Comparison of ENCODE assay signal across 22 mouse cellular contexts in the genomic region with DNA sequence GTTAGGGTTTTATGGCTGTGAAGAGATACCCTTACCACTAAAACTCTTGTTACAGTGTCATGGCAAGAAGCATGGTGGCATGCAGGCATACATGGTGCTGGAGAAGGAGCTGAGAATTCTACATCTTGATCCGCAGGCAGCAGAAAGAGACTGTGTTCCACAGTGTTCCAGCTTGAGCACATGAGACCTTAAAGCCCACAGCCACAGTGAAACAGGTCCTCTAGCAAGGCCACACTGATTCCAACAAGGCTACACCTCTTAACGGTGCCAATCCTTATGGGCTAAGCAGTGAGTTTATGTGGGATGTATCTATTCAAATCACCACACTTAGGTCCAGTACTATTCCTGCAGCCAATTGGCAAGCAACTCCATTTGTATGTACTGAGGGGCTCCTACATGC. TPM values are rescaled to one million over a fixed set of nuclear protein-coding genes. Genes with fewer than 3 reads are reported as not detected.
DNase-seq lines count a peak whose midpoint lies in the region; ATAC-seq and TF ChIP-seq lines count a peak whose summit lies in the region.
"Had no signal": no experiment of that assay in that cellular context is flagged by ENCODE, and none has a peak within 500 bp of the region (broad histone marks: within the 10 kb centered on the region; RNA-seq: fewer than 3 reads in every experiment).

No protein-coding gene starts in this region.

- no peak overlapping the region for H3K4me2 ChIP-seq in liver, postnatal 0 days (ENCODE audit: low read depth, low read length)
- no peak overlapping the region for H3K4me2 ChIP-seq in liver, embryonic 12.5 days
- H3K4me2 ChIP-seq in lung, postnatal 0 days (replicated peaks; ENCODE audit: low read depth, low read length), result no peak overlapping the region
- H3K4me2 ChIP-seq: forebrain, embryonic 13.5 days; hindbrain, embryonic 12.5 days; hindbrain, embryonic 15.5 days had no signal

- no peak for TF ChIP-seq EP300 in liver, postnatal 0 days (IDR thresholded peaks at IDR 0.05; ENCODE audit: low read depth)
- TF ChIP-seq EP300 in lung, postnatal 0 days (IDR thresholded peaks at IDR 0.05), result no peak

- no peaks in the 10 kb centered on the region for H3K9me3 ChIP-seq in liver, postnatal 0 days (ENCODE audit: low read length)
- no peaks in the 10 kb centered on the region for H3K9me3 ChIP-seq in liver, embryonic 12.5 days (replicated peaks)
- no peaks in the 10 kb centered on the region for H3K9me3 ChIP-seq in lung, postnatal 0 days (ENCODE audit: low read length)
- H3K9me3 ChIP-seq: forebrain, embryonic 10.5 days; forebrain, embryonic 13.5 days; heart, embryonic 10.5 days; hindbrain, embryonic 12.5 days; hindbrain, embryonic 15.5 days had no signal

- ATAC-seq in liver, postnatal 0 days, result no peak
- ATAC-seq in liver, embryonic 12.5 days, result no peak
- no peak for ATAC-seq in lung, postnatal 0 days
- ATAC-seq: CD4-positive, CD25-positive, alpha-beta regulatory T cell, adult 4 months; forebrain, embryonic 13.5 days; forebrain, embryonic 16.5 days had no signal

- TF ChIP-seq CTCF in kidney, adult 2 months (conservative IDR thresholded peaks at IDR 0.05; ENCODE audit: insufficient read depth, insufficient read length, low read depth, low read length), result no peak
- TF ChIP-seq CTCF in liver, postnatal 0 days (IDR thresholded peaks at IDR 0.05; ENCODE audit: low read depth), result no peak
- TF ChIP-seq CTCF in lung, postnatal 0 days (IDR thresholded peaks at IDR 0.05), result no peak
- no peak for TF ChIP-seq CTCF in cortical plate, adult 2 months (IDR thresholded peaks at IDR 0.05; ENCODE audit: extremely low read depth, insufficient read depth, low read length)

- no peak for DNase-seq in kidney, adult 2 months
- no peak for DNase-seq in kidney, postnatal 14 days
- DNase-seq in liver, postnatal 0 days, result no peak
- DNase-seq in lung, postnatal 0 days (ENCODE audit: low spot score), result no peak
- DNase-seq in lung, postnatal 14 days, result no peak
- DNase-seq in right cerebral cortex, postnatal 14 days, result no peak
- DNase-seq: adrenal gland, adult 2 months; cerebellum, adult 8-10 months; cerebellum, postnatal 10 days; cerebellum, postnatal 36 days; gastrocnemius, postnatal 25 days had no signal

- no peaks in the 10 kb centered on the region for H3K27me3 ChIP-seq in kidney, adult 2 months (replicated peaks; ENCODE audit: control insufficient read depth, insufficient read depth, low read length)
- peaks cover 13% of the 10 kb centered on the region for H3K27me3 ChIP-seq in liver, postnatal 0 days (ENCODE audit: insufficient read depth, low read length)
- peaks cover 55% of the 10 kb centered on the region for H3K27me3 ChIP-seq in liver, embryonic 12.5 days (replicated peaks)
- no peaks in the 10 kb centered on the region for H3K27me3 ChIP-seq in lung, postnatal 0 days (replicated peaks; ENCODE audit: insufficient read depth, low read length)

- H3K4me3 ChIP-seq in kidney, adult 2 months (ENCODE audit: insufficient read depth, low read depth, low read length), result no peak overlapping the region
- H3K4me3 ChIP-seq in liver, postnatal 0 days (ENCODE audit: low read depth, low read length), result no peak overlapping the region
- H3K4me3 ChIP-seq in liver, embryonic 12.5 days, result no peak overlapping the region
- H3K4me3 ChIP-seq in lung, postnatal 0 days (ENCODE audit: low read depth, low read length), result no peak overlapping the region
- H3K4me3 ChIP-seq in cortical plate, adult 2 months (ENCODE audit: insufficient read depth, low read length), result no peak overlapping the region
- H3K4me3 ChIP-seq: forebrain, embryonic 10.5 days; forebrain, embryonic 13.5 days; heart, adult 2 months; heart, embryonic 10.5 days; hindbrain, embryonic 12.5 days; hindbrain, embryonic 15.5 days had no signal

- H3K9ac ChIP-seq in liver, postnatal 0 days (replicated peaks), result no peak overlapping the region
- H3K9ac ChIP-seq in liver, embryonic 12.5 days, result no peak overlapping the region
- H3K9ac ChIP-seq in lung, postnatal 0 days (replicated peaks; ENCODE audit: low read depth), result no peak overlapping the region
- H3K9ac ChIP-seq: forebrain, embryonic 13.5 days; hindbrain, embryonic 12.5 days; hindbrain, embryonic 15.5 days had no signal

- H3K4me1 ChIP-seq in kidney, adult 2 months (ENCODE audit: control insufficient read depth, insufficient read depth, low read length), result peaks cover 10% of the 10 kb centered on the region
- peaks cover 38% of the 10 kb centered on the region for H3K4me1 ChIP-seq in liver, postnatal 0 days (ENCODE audit: insufficient read depth)
- H3K4me1 ChIP-seq in liver, embryonic 12.5 days, result peaks cover 37% of the 10 kb centered on the region
- peaks cover 41% of the 10 kb centered on the region for H3K4me1 ChIP-seq in lung, postnatal 0 days (ENCODE audit: insufficient read depth, low read depth, low read length)
- H3K4me1 ChIP-seq in cortical plate, adult 2 months (ENCODE audit: control insufficient read depth, insufficient read depth, low read length), result peaks cover 2% of the 10 kb centered on the region; the same call in 1 of the 2 replicates

- H3K36me3 ChIP-seq in kidney, adult 2 months (ENCODE audit: control insufficient read depth, insufficient read depth, low read length), result no peaks in the 10 kb centered on the region
- no peaks in the 10 kb centered on the region for H3K36me3 ChIP-seq in liver, postnatal 0 days (replicated peaks; ENCODE audit: insufficient read depth, low read length)
- no peaks in the 10 kb centered on the region for H3K36me3 ChIP-seq in liver, embryonic 12.5 days
- no peaks in the 10 kb centered on the region for H3K36me3 ChIP-seq in lung, postnatal 0 days (ENCODE audit: insufficient read depth, low read length)
- H3K36me3 ChIP-seq: forebrain, embryonic 10.5 days; hindbrain, embryonic 12.5 days; hindbrain, embryonic 15.5 days had no signal

- 93% methylated on average over 2 of the region's 2 CpGs for WGBS in kidney, adult 2 months
- WGBS in liver, postnatal 0 days (ENCODE audit: insufficient replicate concordance), result 91% methylated on average over 2 of the region's 2 CpGs
- WGBS in liver, embryonic 12.5 days (ENCODE audit: insufficient replicate concordance), result 77% methylated on average over 2 of the region's 2 CpGs
- WGBS in lung, postnatal 0 days, result 89% methylated on average over 2 of the region's 2 CpGs

- TF ChIP-seq POLR2A in kidney, adult 2 months (IDR thresholded peaks at IDR 0.05; ENCODE audit: low read depth, low read length), result no peak
- TF ChIP-seq POLR2A in cortical plate, adult 2 months (IDR thresholded peaks at IDR 0.05; ENCODE audit: extremely low read depth, insufficient read depth, low read length), result no peak

- peak overlapping the region; percentile 69; the same call in 1 of the 2 replicates for H3K27ac ChIP-seq in kidney, adult 2 months (ENCODE audit: insufficient read depth, low read depth, low read length)
- H3K27ac ChIP-seq in liver, postnatal 0 days (ENCODE audit: low read depth), result peak overlapping the region; percentile 92; the same call in 1 of the 2 replicates
- no peak overlapping the region for H3K27ac ChIP-seq in liver, embryonic 12.5 days
- H3K27ac ChIP-seq in lung, postnatal 0 days (ENCODE audit: low read length), result peak overlapping the region; percentile 97
- peak overlapping the region; percentile 21; the same call in 1 of the 2 replicates for H3K27ac ChIP-seq in cortical plate, adult 2 months (ENCODE audit: insufficient read depth, low read length)
- H3K27ac ChIP-seq: forebrain, embryonic 10.5 days; forebrain, embryonic 13.5 days; heart, embryonic 10.5 days; hindbrain, embryonic 12.5 days; hindbrain, embryonic 15.5 days had no signal

RNA-seq across cellular contexts. Expression of gene Marveld1, which starts 1.5 kb away (rescaled TPM):
- 44.6 and 53.2 TPM in 2 replicates for polyA plus RNA-seq in kidney, adult 2 months (2012; rRNA removed)
- 4.7 and 6.6 TPM in 2 replicates for polyA plus RNA-seq in liver, postnatal 0 days (2015; fragmentation: Nextera tagmentation; extraction: Ambion mirVana)
- 4.6 and 5.3 TPM in 2 replicates for polyA plus RNA-seq in liver, embryonic 12.5 days (2016; fragmentation: Nextera tagmentation; extraction: Ambion mirVana)
- 23.0 and 23.1 TPM in 2 replicates for polyA plus RNA-seq in lung, postnatal 0 days (2015; fragmentation: Nextera tagmentation; extraction: Ambion mirVana)
- polyA plus RNA-seq in cortical plate, adult 2 months (2012; rRNA removed), result 14.4 and 16.8 TPM in 2 replicates

RNA-seq across cellular contexts. Expression of gene Avpi1, which starts 16.9 kb away (rescaled TPM):
- 17.5 and 19.5 TPM in 2 replicates for polyA plus RNA-seq in kidney, adult 2 months (2012; rRNA removed)
- 50.0 and 58.5 TPM in 2 replicates for polyA plus RNA-seq in liver, postnatal 0 days (2015; fragmentation: Nextera tagmentation; extraction: Ambion mirVana)
- polyA plus RNA-seq in liver, embryonic 12.5 days (2016; fragmentation: Nextera tagmentation; extraction: Ambion mirVana), result 14.7 and 14.9 TPM in 2 replicates
- 114 and 135 TPM in 2 replicates for polyA plus RNA-seq in lung, postnatal 0 days (2015; fragmentation: Nextera tagmentation; extraction: Ambion mirVana)
- polyA plus RNA-seq in cortical plate, adult 2 months (2012; rRNA removed), result 36.3 and 41.1 TPM in 2 replicates

RNA-seq across cellular contexts. Expression of gene Zfyve27, which starts 18.0 kb away (rescaled TPM):
- 30.7 and 32.6 TPM in 2 replicates for polyA plus RNA-seq in kidney, adult 2 months (2012; rRNA removed)
- 8.0 and 8.5 TPM in 2 replicates for polyA plus RNA-seq in liver, postnatal 0 days (2015; fragmentation: Nextera tagmentation; extraction: Ambion mirVana)
- 11.6 and 13.2 TPM in 2 replicates for polyA plus RNA-seq in liver, embryonic 12.5 days (2016; fragmentation: Nextera tagmentation; extraction: Ambion mirVana)
- polyA plus RNA-seq in lung, postnatal 0 days (2015; fragmentation: Nextera tagmentation; extraction: Ambion mirVana), result 25.3 and 27.7 TPM in 2 replicates
- polyA plus RNA-seq in cortical plate, adult 2 months (2012; rRNA removed), result 107 and 126 TPM in 2 replicates

RNA-seq across cellular contexts. Expression of gene Pi4k2a, which starts 55.5 kb away (rescaled TPM):
- polyA plus RNA-seq in kidney, adult 2 months (2012; rRNA removed), result 41.7 and 45.4 TPM in 2 replicates
- 16.1 and 18.3 TPM in 2 replicates for polyA plus RNA-seq in liver, postnatal 0 days (2015; fragmentation: Nextera tagmentation; extraction: Ambion mirVana)
- 17.3 and 18.7 TPM in 2 replicates for polyA plus RNA-seq in liver, embryonic 12.5 days (2016; fragmentation: Nextera tagmentation; extraction: Ambion mirVana)
- polyA plus RNA-seq in lung, postnatal 0 days (2015; fragmentation: Nextera tagmentation; extraction: Ambion mirVana), result 24.2 and 24.6 TPM in 2 replicates
- 56.8 and 57.0 TPM in 2 replicates for polyA plus RNA-seq in cortical plate, adult 2 months (2012; rRNA removed)

RNA-seq across cellular contexts. Expression of gene Sfrp5, which starts 56.3 kb away (rescaled TPM):
- polyA plus RNA-seq in kidney, adult 2 months (2012; rRNA removed), result 3.6 and 4.8 TPM in 2 replicates
- polyA plus RNA-seq in liver, postnatal 0 days (2015; fragmentation: Nextera tagmentation; extraction: Ambion mirVana), result not detected in 2 replicates
- 1.6 and 2.2 TPM in 2 replicates for polyA plus RNA-seq in liver, embryonic 12.5 days (2016; fragmentation: Nextera tagmentation; extraction: Ambion mirVana)
- 0.18 TPM in 1 of 2 replicates, not detected in the other for polyA plus RNA-seq in lung, postnatal 0 days (2015; fragmentation: Nextera tagmentation; extraction: Ambion mirVana)
- polyA plus RNA-seq in cortical plate, adult 2 months (2012; rRNA removed), result 1.2 and 1.9 TPM in 2 replicates
- polyA plus RNA-seq: C2C12; CD4-positive, CD25-positive, alpha-beta regulatory T cell, adult 4 months; forebrain, embryonic 13.5 days had no signal
